Mouse (Mus musculus) midbrain, embryonic 12.5 days (tissue): Measurements from ENCODE around the gene Samm50. TPM values are rescaled to one million over a fixed set of nuclear protein-coding genes. Genes with fewer than 3 reads are reported as not detected.
"Not testable (repeated sequence)": the region's sequence is repeated elsewhere in the genome, so short reads cannot be mapped to it uniquely, and the experiment has no call there.

Source experiments
- ATAC-seq: fragments of 200-750 bp; cut with Nextera tagmentation; 2 replicates; pipeline ENCODE4 v1.8.0; 2017; ENCODE audit warnings: low read depth, moderate TSS enrichment, moderate library complexity; ENCODE audit not compliant: low FRiP score
- H3K27ac ChIP-seq: fragments of 300-500 bp; sonication (generic); replicated peaks from 2 replicates; pipeline ENCODE4 v1.5.1; 2016; ENCODE audit warnings: mild to moderate bottlenecking
- H3K27me3 ChIP-seq: fragments of 300-500 bp; sonication (generic); 2 replicates; pipeline ENCODE4 v1.6.1; 2016; ENCODE audit warnings: mild to moderate bottlenecking
- H3K36me3 ChIP-seq: fragments of 300-500 bp; sonication (generic); 2 replicates; pipeline ENCODE4 v1.6.1; 2016
- H3K4me1 ChIP-seq: fragments of 300-500 bp; sonication (generic); 2 replicates; pipeline ENCODE4 v1.6.1; 2016
- H3K4me2 ChIP-seq: fragments of 300-500 bp; sonication (generic); replicated peaks from 2 replicates; pipeline ENCODE4 v1.6.1; 2016; ENCODE audit warnings: mild to moderate bottlenecking, moderate library complexity
- H3K4me3 ChIP-seq: fragments of 300-500 bp; sonication (generic); 2 replicates; pipeline ENCODE4 v1.5.1; 2016; ENCODE audit warnings: mild to moderate bottlenecking
- H3K9ac ChIP-seq: fragments of 300-500 bp; sonication (generic); replicated peaks from 2 replicates; pipeline ENCODE4 v1.6.1; 2016; ENCODE audit warnings: mild to moderate bottlenecking, moderate library complexity
- H3K9me3 ChIP-seq: fragments of 300-500 bp; sonication (generic); 2 replicates; pipeline ENCODE4 v1.6.1; 2016; ENCODE audit warnings: mild to moderate bottlenecking
- WGBS: fragments of 180-500 bp; shearing (Covaris S2); methylation state at CpG from one replicate; pipeline ENCODE4 v1.1.7; 2016; 5-methylcytosine and 5-hydroxymethylcytosine counted together
- polyA plus RNA-seq: library from polyadenylated mRNA; unstranded; fragments of >200 nt; fragmentation: Nextera tagmentation; extraction: Ambion mirVana; gene quantifications from 2 replicates; pipeline ENCODE4 v1.2.1, GENCODE M21; 2016

Gene Samm50
- polyA plus RNA-seq: 86.8 and 99.4 TPM in 2 replicates

GRCm38 (mm10) chr15:84192058-84192791 is at the start of gene Samm50:
Samm50 (plus strand) TSS chr15:84192241.
- peak within 1 kb of the TSS; percentile 98 for H3K4me3 ChIP-seq
- H3K27ac ChIP-seq: peak within 1 kb of the TSS; percentile 83
- H3K27me3 ChIP-seq: no peaks in the 10 kb centered on the region
- peak within 1 kb of the TSS; percentile 78 for H3K9ac ChIP-seq
- H3K36me3 ChIP-seq: peaks cover 21% of the 10 kb centered on the region
- peak; percentile 98 for ATAC-seq
- H3K4me1 ChIP-seq: peaks cover 14% of the 10 kb centered on the region
- H3K9me3 ChIP-seq: no peaks in the 10 kb centered on the region
- WGBS: 3% methylated on average over 48 of the region's 48 CpGs
- H3K4me2 ChIP-seq: peak within 1 kb of the TSS; percentile 75

GRCm38 (mm10) chr15:84156158-84156557 is 35.9 kb upstream of the Samm50 start:
- H3K27me3 ChIP-seq: no peaks in the 10 kb centered on the region
- WGBS: 85% methylated on average over 2 of the region's 2 CpGs

GRCm38 (mm10) chr15:84157530-84157929 is 34.5 kb upstream of the Samm50 start:
- not testable (repeated sequence) for H3K27ac ChIP-seq, H3K27me3 ChIP-seq, ATAC-seq, H3K9ac ChIP-seq, H3K9me3 ChIP-seq, H3K36me3 ChIP-seq, H3K4me3 ChIP-seq, H3K4me2 ChIP-seq, H3K4me1 ChIP-seq
- 92% methylated on average over 6 of the region's 6 CpGs for WGBS

More at GRCm38 (mm10) chr15:84156158-84156557, 35.9 kb upstream of the Samm50 start:
- Histone ChIP-seq H3K27ac (no peak overlapping the region), H3K36me3 (no peaks in the 10 kb centered on the region), H3K9ac (no peak overlapping the region), H3K4me1 (no peaks in the 10 kb centered on the region), H3K9me3 (no peaks in the 10 kb centered on the region), H3K4me3 (no peak overlapping the region), H3K4me2 (no peak overlapping the region)
- no peak for ATAC-seq

- Histone ChIP-seq H3K4me1 (0 out of 2 replicates have a peak, but pooled peaks cover 2% of the 10 kb centered on the region), H3K27ac (no peak overlapping the region), H3K9ac (no peak overlapping the region), H3K9me3 (no peaks in the 10 kb centered on the region), H3K36me3 (no peaks in the 10 kb centered on the region), H3K4me3 (no peak overlapping the region), H3K4me2 (no peak overlapping the region), H3K27me3 (peaks cover 8% of the 10 kb centered on the region; the same call in 1 of the 2 replicates)
- 89% methylated on average over 6 of the region's 6 CpGs for WGBS
- ATAC-seq: no peak
Measured at GRCm38 (mm10) chr15:84161871-84162270, 30.2 kb upstream of the Samm50 start.

GRCm38 (mm10) chr15:84166818-84167217 is 25.2 kb upstream of the Samm50 start:
- Histone ChIP-seq H3K27me3 (peaks cover 26% of the 10 kb centered on the region; the same call in 1 of the 2 replicates), H3K9me3 (no peaks in the 10 kb centered on the region), H3K36me3 (no peaks in the 10 kb centered on the region), H3K9ac (no peak overlapping the region), H3K4me2 (peak overlapping the region; percentile 88; the same call in 1 of the 2 replicates), H3K4me3 (no peak overlapping the region), H3K4me1 (peaks cover 27% of the 10 kb centered on the region), H3K27ac (no peak overlapping the region)
- ATAC-seq: no peak
- WGBS: 66% methylated on average over 6 of the region's 6 CpGs

- Histone ChIP-seq H3K4me2 (peak within 1 kb of the TSS; percentile 88), H3K9ac (peak within 1 kb of the TSS; percentile 65), H3K36me3 (no peaks in the 10 kb centered on the region), H3K4me3 (peak within 1 kb of the TSS; percentile 54), H3K27me3 (peaks cover 26% of the 10 kb centered on the region; the same call in 1 of the 2 replicates), H3K4me1 (peaks cover 27% of the 10 kb centered on the region), H3K27ac (peak within 1 kb of the TSS; percentile 71), H3K9me3 (no peaks in the 10 kb centered on the region)
- ATAC-seq: peak; percentile 97
- under 1% methylated on average over 28 of the region's 28 CpGs for WGBS
Measured at GRCm38 (mm10) chr15:84167600-84167999, 24.4 kb upstream of the Samm50 start, which contains the start of gene Pnpla3. Pnpla3 (plus strand) TSS chr15:84167837.

GRCm38 (mm10) chr15:84168170-84169161 is 23.6 kb upstream of the Samm50 start:
- 1% methylated on average over 28 of the region's 28 CpGs for WGBS
- H3K9me3 ChIP-seq: no peaks in the 10 kb centered on the region
- peak overlapping the region; percentile 65 for H3K9ac ChIP-seq
- ATAC-seq: peak; percentile 50; the same call in 1 of the 2 replicates
- H3K27me3 ChIP-seq: peaks cover 26% of the 10 kb centered on the region; the same call in 1 of the 2 replicates
- peak overlapping the region; percentile 88 for H3K4me2 ChIP-seq
- peak overlapping the region; percentile 54 for H3K4me3 ChIP-seq
- H3K27ac ChIP-seq: peak overlapping the region; percentile 71
- peaks cover 27% of the 10 kb centered on the region for H3K4me1 ChIP-seq
- no peaks in the 10 kb centered on the region for H3K36me3 ChIP-seq

GRCm38 (mm10) chr15:84169511-84169910 is 22.5 kb upstream of the Samm50 start:
- Histone ChIP-seq H3K4me1 (peaks cover 27% of the 10 kb centered on the region), H3K9me3 (no peaks in the 10 kb centered on the region), H3K27me3 (peaks cover 26% of the 10 kb centered on the region; the same call in 1 of the 2 replicates), H3K9ac (no peak overlapping the region), H3K36me3 (no peaks in the 10 kb centered on the region), H3K4me3 (no peak overlapping the region), H3K27ac (0 out of 2 replicates have a peak overlapping the region, but pooled peaks have one; percentile 71), H3K4me2 (no peak overlapping the region)
- WGBS: 78% methylated on average over 1 of the region's 1 CpGs
- no peak for ATAC-seq

- no peaks in the 10 kb centered on the region for H3K36me3 ChIP-seq
- H3K4me3 ChIP-seq: no peak overlapping the region
- 84% methylated on average over 7 of the region's 7 CpGs for whole genome bisulfite sequencing
- peaks cover 27% of the 10 kb centered on the region for H3K4me1 ChIP-seq
- H3K4me2 ChIP-seq: no peak overlapping the region
- no peak overlapping the region for H3K9ac ChIP-seq
- H3K27ac ChIP-seq: no peak overlapping the region
- 0 out of 2 replicates have a peak, but pooled peaks cover 18% of the 10 kb centered on the region for H3K27me3 ChIP-seq
- no peak for ATAC-seq
- H3K9me3 ChIP-seq: no peaks in the 10 kb centered on the region
Measured at GRCm38 (mm10) chr15:84171166-84171565, 20.9 kb upstream of the Samm50 start.

GRCm38 (mm10) chr15:84178733-84179132 is 13.3 kb upstream of the Samm50 start:
- ATAC-seq: no peak

GRCm38 (mm10) chr15:84182000-84182399 is 10.0 kb upstream of the Samm50 start:
- peaks cover 2% of the 10 kb centered on the region; the same call in 1 of the 2 replicates for H3K4me1 ChIP-seq
- H3K9ac ChIP-seq: no peak overlapping the region
- no peak overlapping the region for H3K27ac ChIP-seq
- H3K4me2 ChIP-seq: no peak overlapping the region
- no peak overlapping the region for H3K4me3 ChIP-seq
- H3K9me3 ChIP-seq: no peaks in the 10 kb centered on the region
- peaks cover 4% of the 10 kb centered on the region for H3K27me3 ChIP-seq
- ATAC-seq: no peak
- WGBS: 69% methylated on average over 6 of the region's 6 CpGs
- no peaks in the 10 kb centered on the region for H3K36me3 ChIP-seq

More at GRCm38 (mm10) chr15:84178733-84179132, 13.3 kb upstream of the Samm50 start:
- Histone ChIP-seq H3K9me3 (no peaks in the 10 kb centered on the region), H3K27ac (no peak overlapping the region), H3K27me3 (peaks cover 4% of the 10 kb centered on the region; the same call in 1 of the 2 replicates), H3K4me2 (no peak overlapping the region), H3K4me1 (peaks cover 2% of the 10 kb centered on the region; the same call in 1 of the 2 replicates), H3K9ac (no peak overlapping the region), H3K36me3 (no peaks in the 10 kb centered on the region), H3K4me3 (no peak overlapping the region)
- 91% methylated on average over 9 of the region's 9 CpGs for WGBS
